Mouse (Mus musculus): ENCODE measurements around the gene Nabp1. TPM values are rescaled to one million over a fixed set of nuclear protein-coding genes. Genes with fewer than 3 reads are reported as not detected.
"Not testable (repeated sequence)": the region's sequence is repeated elsewhere in the genome, so short reads cannot be mapped to it uniquely, and the experiment has no call there.

Nabp1 gene
- polyA plus RNA-seq, 1 experiment from 2014 or later = 14.5 TPM

DNA sequence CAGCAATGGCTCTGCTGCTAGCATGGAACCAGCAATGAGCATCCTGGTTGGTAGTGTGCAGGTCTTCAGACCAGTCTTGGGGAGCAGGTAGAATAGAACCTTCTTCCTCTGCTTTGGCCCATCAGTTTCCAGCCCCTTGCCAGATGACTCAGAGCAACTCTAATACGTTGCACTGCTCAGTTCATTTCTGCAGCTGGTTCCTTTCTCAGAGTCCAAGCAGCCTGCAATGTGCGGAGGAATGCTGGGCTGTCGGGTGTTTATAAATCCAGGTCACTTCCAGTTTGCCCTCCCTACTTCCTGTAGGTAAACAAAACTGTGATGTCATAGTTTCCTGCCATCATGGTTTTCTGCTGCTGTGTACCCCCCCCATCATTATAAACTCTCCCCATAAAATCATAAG is 21.0 kb downstream of the Nabp1 start:
- Histone ChIP-seq H3K4me3 (ENCODE audit: low read length) (no peak overlapping the region), H3K4me2 (replicated peaks; ENCODE audit: low read depth, low read length) (no peak overlapping the region)
- ATAC-seq (ENCODE audit: low FRiP score, low TSS enrichment) = 0 out of 2 replicates have a peak, but pooled peaks have one; percentile 39

DNA sequence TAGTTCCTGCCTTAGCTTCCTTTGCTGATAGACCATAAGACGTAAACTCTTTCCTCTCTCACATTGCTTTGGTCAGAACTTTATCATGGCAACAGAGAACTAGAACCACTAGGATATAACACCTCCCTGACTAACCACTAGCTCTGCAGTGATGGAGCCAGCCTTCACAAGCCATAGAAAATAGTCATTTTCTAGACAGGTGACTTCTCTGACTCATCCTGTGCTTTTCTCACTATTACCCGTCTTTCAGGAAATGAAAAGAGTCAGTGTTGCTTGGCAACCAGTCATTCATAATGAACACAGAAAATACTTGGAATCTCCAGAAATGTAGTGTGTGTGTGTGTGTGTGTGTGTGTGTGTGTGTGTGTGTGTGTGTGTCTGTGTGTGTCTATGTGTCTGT is 29.4 kb downstream of the Nabp1 start:
- Histone ChIP-seq H3K4me1 (ENCODE audit: control insufficient read depth, insufficient read depth, low read length) (no peaks in the 10 kb centered on the region; the same call in 1 of the 2 replicates), H3K4me2 (replicated peaks; ENCODE audit: low read depth, low read length) (no peak overlapping the region), H3K9ac (ENCODE audit: low read depth, low read length) (no peak overlapping the region), H3K27ac (ENCODE audit: low read depth, low read length) (no peak overlapping the region), H3K36me3 (ENCODE audit: control insufficient read depth, insufficient read depth, low read length) (no peaks in the 10 kb centered on the region), H3K4me3 (ENCODE audit: low read length) (no peak overlapping the region), H3K27me3 (ENCODE audit: control insufficient read depth, insufficient read depth, low read length) (no peaks in the 10 kb centered on the region), H3K9me3 (ENCODE audit: control insufficient read depth, low read length) (no peaks in the 10 kb centered on the region)
- WGBS = 71% methylated on average over 2 of the region's 2 CpGs
- no peak for ATAC-seq (ENCODE audit: low FRiP score, low TSS enrichment)

More for the DNA sequence above, 21.0 kb downstream of the Nabp1 start:
- H3K27me3 ChIP-seq (ENCODE audit: control insufficient read depth, insufficient read depth, low read length) = no peaks in the 10 kb centered on the region
- no peaks in the 10 kb centered on the region for H3K36me3 ChIP-seq (ENCODE audit: control insufficient read depth, insufficient read depth, low read length)
- no peaks in the 10 kb centered on the region for H3K4me1 ChIP-seq (ENCODE audit: control insufficient read depth, insufficient read depth, low read length)
- H3K9ac ChIP-seq (ENCODE audit: low read depth, low read length) = no peak overlapping the region
- H3K9me3 ChIP-seq (ENCODE audit: control insufficient read depth, low read length) = no peaks in the 10 kb centered on the region
- 63% methylated on average over 3 of the region's 3 CpGs for WGBS
- no peak overlapping the region for H3K27ac ChIP-seq (ENCODE audit: low read depth, low read length)

DNA sequence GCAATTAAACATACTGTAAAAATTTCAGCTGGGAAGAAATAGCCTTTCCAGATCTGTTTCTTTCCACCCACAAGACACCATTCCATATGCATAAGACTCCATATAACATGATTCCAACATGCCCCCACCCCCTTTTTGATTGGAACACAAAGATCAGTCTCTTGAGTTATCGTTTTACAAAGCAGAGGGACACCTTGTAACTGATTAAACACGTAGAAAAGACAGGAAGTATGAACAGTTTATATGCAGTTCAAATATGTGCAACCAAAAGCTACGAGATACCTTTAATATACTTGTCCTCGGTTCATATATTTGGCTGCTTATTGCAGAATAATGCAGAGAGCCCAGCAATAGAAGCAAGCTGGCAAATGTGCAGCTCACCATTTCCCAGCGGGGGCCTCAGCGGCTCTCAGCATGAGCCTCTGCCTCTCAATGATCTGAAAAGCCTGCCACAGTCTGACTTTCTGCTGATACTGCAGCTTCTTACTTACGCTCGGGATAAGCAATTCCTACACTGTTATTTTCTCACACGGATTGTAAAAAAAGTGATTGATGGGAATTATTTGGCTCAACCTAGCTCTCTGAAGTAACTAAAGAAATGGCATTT is 32.3 kb downstream of the Nabp1 start:
- no peaks in the 10 kb centered on the region for H3K27me3 ChIP-seq (ENCODE audit: control insufficient read depth, insufficient read depth, low read length)
- no peaks in the 10 kb centered on the region for H3K9me3 ChIP-seq (ENCODE audit: control insufficient read depth, low read length)
- 38% methylated on average over 9 of the region's 9 CpGs for WGBS
- no peak overlapping the region for H3K27ac ChIP-seq (ENCODE audit: low read depth, low read length)
- no peak overlapping the region for H3K9ac ChIP-seq (ENCODE audit: low read depth, low read length)
- no peaks in the 10 kb centered on the region; the same call in 1 of the 2 replicates for H3K4me1 ChIP-seq (ENCODE audit: control insufficient read depth, insufficient read depth, low read length)
- no peak overlapping the region for H3K4me2 ChIP-seq (replicated peaks; ENCODE audit: low read depth, low read length)
- H3K36me3 ChIP-seq (ENCODE audit: control insufficient read depth, insufficient read depth, low read length) = no peaks in the 10 kb centered on the region
- no peak overlapping the region for H3K4me3 ChIP-seq (ENCODE audit: low read length)
- peak; percentile 55; the same call in 1 of the 2 replicates for ATAC-seq (ENCODE audit: low FRiP score, low TSS enrichment)

DNA sequence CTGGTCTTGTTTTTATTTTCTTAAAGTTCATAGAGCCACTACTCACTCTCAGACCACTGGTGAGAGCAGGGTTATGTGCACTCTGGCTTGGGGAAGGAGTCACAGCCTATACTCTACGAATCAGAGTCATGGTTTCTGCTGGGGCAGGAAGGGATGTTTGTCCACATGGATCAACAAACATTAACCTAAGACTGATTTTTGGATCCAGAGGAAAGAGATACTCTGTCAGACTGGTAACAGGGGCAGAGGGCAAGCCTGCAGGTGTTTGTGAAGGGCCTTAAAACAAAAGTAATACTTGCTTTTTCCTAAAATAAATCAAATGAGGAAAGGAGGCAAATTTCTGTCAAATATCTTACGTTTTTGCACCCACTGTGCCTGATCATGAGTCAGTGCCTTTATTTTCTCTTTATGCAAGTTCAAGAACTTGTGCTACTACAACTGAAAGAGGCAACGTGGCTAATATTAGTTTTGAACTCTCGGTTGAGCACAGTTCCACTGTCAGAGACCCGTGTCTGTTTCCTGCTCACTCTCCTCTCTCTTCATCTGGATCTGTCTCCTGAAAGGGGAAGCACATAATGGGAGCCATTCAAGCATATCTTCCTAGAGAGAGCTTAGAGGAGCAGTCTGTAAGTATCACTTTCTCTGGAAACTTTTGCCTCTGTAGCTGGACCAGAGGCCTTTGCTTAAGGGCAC is 32.9 kb downstream of the Nabp1 start:
- Histone ChIP-seq H3K9me3 (ENCODE audit: control insufficient read depth, low read length) (no peaks in the 10 kb centered on the region), H3K9ac (ENCODE audit: low read depth, low read length) (no peak overlapping the region), H3K4me2 (replicated peaks; ENCODE audit: low read depth, low read length) (no peak overlapping the region), H3K4me1 (ENCODE audit: control insufficient read depth, insufficient read depth, low read length) (no peaks in the 10 kb centered on the region; the same call in 1 of the 2 replicates), H3K27me3 (ENCODE audit: control insufficient read depth, insufficient read depth, low read length) (no peaks in the 10 kb centered on the region), H3K27ac (ENCODE audit: low read depth, low read length) (no peak overlapping the region), H3K36me3 (ENCODE audit: control insufficient read depth, insufficient read depth, low read length) (no peaks in the 10 kb centered on the region), H3K4me3 (ENCODE audit: low read length) (no peak overlapping the region)
- 39% methylated on average over 5 of the region's 5 CpGs for WGBS
- peak; percentile 62; the same call in 1 of the 2 replicates for ATAC-seq (ENCODE audit: low FRiP score, low TSS enrichment)

DNA sequence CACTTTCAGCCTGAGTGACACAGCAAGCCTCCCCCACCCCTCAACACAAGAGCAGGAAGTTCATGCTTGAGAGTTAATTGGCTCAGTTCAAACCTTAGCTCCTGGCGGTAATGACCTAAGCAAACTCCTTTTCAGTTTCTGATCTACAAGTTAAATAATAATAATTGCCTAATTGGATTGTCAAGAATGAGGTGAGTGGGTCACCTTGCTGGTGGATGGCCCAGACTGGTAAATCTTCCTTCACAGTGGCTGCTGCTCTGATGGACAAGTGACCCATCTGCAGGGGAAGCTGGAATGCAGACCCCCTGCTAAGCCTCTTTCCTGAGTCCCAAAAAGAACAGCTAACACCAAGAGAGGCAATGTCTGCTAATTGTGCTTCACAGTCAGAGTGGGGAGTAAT is 48.5 kb downstream of the Nabp1 start:
- Histone ChIP-seq H3K4me1 (ENCODE audit: control insufficient read depth, insufficient read depth, low read length) (no peaks in the 10 kb centered on the region), H3K36me3 (ENCODE audit: control insufficient read depth, insufficient read depth, low read length) (no peaks in the 10 kb centered on the region), H3K9ac (ENCODE audit: low read depth, low read length) (no peak overlapping the region), H3K4me3 (ENCODE audit: low read length) (no peak overlapping the region), H3K27ac (ENCODE audit: low read depth, low read length) (no peak overlapping the region), H3K4me2 (replicated peaks; ENCODE audit: low read depth, low read length) (no peak overlapping the region), H3K27me3 (ENCODE audit: control insufficient read depth, insufficient read depth, low read length) (no peaks in the 10 kb centered on the region), H3K9me3 (ENCODE audit: control insufficient read depth, low read length) (no peaks in the 10 kb centered on the region)
- no peak for ATAC-seq (ENCODE audit: low FRiP score, low TSS enrichment)
- 13% methylated on average over 1 of the region's 1 CpGs for WGBS

DNA sequence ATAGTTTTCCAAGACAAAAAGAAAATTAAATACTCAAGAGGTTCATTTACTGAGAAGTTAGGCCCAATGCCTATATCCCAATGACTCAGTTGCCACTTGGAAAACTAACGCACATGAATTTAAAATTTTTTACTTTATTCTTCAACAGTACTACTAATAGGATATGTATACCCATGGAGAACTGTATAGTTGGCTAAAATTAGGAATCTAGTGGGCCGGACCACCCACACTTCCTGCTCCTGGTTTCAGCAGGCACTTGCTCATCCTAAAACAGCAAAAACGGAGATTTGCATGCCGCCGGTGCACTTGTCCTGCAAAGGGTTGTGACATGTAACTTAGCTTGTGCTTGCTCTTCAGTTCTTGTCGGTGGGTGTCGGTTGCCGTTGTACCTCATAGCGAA is 51.9 kb downstream of the Nabp1 start:
- Histone ChIP-seq H3K4me3 (ENCODE audit: low read length) (no peak overlapping the region), H3K27ac (ENCODE audit: low read depth, low read length) (no peak overlapping the region), H3K4me1 (ENCODE audit: control insufficient read depth, insufficient read depth, low read length) (no peaks in the 10 kb centered on the region), H3K9ac (ENCODE audit: low read depth, low read length) (no peak overlapping the region), H3K4me2 (replicated peaks; ENCODE audit: low read depth, low read length) (no peak overlapping the region), H3K36me3 (ENCODE audit: control insufficient read depth, insufficient read depth, low read length) (no peaks in the 10 kb centered on the region), H3K9me3 (ENCODE audit: control insufficient read depth, low read length) (no peaks in the 10 kb centered on the region), H3K27me3 (ENCODE audit: control insufficient read depth, insufficient read depth, low read length) (no peaks in the 10 kb centered on the region)
- 98% methylated on average over 9 of the region's 9 CpGs for WGBS
- no peak for ATAC-seq (ENCODE audit: low FRiP score, low TSS enrichment)

DNA sequence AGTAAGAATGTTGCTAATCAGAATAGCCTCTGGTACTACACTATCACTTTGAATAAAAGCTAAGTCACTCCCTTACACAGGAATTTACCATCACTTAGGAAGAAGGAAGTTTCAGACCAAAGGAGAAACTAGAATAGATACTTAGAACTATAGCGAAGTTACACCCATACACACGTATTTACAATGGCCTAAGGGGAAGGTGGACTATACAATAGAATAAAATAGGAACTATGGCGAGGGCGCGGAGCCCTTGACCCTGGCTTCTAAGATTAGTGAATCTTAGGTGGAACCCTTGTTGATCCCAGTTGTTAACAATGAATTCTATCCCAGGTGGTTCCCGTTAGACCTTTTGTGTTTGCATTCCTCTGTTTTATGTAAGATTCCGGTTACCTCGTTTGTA is 57.2 kb downstream of the Nabp1 start:
- ATAC-seq (ENCODE audit: low FRiP score, low TSS enrichment); H3K9me3 ChIP-seq (ENCODE audit: control insufficient read depth, low read length); H3K36me3 ChIP-seq (ENCODE audit: control insufficient read depth, insufficient read depth, low read length); H3K27me3 ChIP-seq (ENCODE audit: control insufficient read depth, insufficient read depth, low read length); H3K9ac ChIP-seq (ENCODE audit: low read depth, low read length); H3K4me2 ChIP-seq (replicated peaks; ENCODE audit: low read depth, low read length); H3K4me1 ChIP-seq (ENCODE audit: control insufficient read depth, insufficient read depth, low read length); H3K27ac ChIP-seq (ENCODE audit: low read depth, low read length); H3K4me3 ChIP-seq (ENCODE audit: low read length): not testable (repeated sequence)
- 88% methylated on average over 8 of the region's 8 CpGs for WGBS

DNA sequence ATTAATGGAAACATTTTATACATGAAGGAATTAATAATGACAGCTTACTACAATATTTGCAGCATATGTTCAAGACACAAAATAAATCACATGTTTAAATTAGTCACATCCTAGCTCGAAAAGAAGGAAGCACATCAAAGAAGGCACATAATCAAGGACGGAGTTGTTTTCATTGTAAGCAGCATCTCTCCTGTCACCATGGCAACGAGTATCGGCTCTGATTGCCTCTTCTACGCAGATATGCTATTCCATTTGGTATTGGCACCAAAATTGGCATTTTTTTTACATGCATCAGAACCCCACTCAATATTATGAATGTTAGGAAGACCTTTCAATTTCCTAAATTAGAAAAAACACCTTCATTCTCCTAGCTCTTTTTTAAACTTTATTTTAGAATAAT is 59.5 kb downstream of the Nabp1 start:
- 72% methylated on average over 5 of the region's 5 CpGs for WGBS
- H3K4me2 ChIP-seq (replicated peaks; ENCODE audit: low read depth, low read length) = no peak overlapping the region
- no peak overlapping the region for H3K9ac ChIP-seq (ENCODE audit: low read depth, low read length)
- H3K36me3 ChIP-seq (ENCODE audit: control insufficient read depth, insufficient read depth, low read length) = no peaks in the 10 kb centered on the region
- H3K27me3 ChIP-seq (ENCODE audit: control insufficient read depth, insufficient read depth, low read length) = no peaks in the 10 kb centered on the region
- H3K9me3 ChIP-seq (ENCODE audit: control insufficient read depth, low read length) = no peaks in the 10 kb centered on the region
- no peak for ATAC-seq (ENCODE audit: low FRiP score, low TSS enrichment)
- no peak overlapping the region for H3K4me3 ChIP-seq (ENCODE audit: low read length)
- H3K27ac ChIP-seq (ENCODE audit: low read depth, low read length) = no peak overlapping the region
- H3K4me1 ChIP-seq (ENCODE audit: control insufficient read depth, insufficient read depth, low read length) = no peaks in the 10 kb centered on the region

Data from kidney, embryonic 14.5 days (tissue).